Mouse (Mus musculus): ENCODE data around the gene Zfp367.

Zfp367 gene

GRCm38 (mm10) chr13:64153751-64154267, 807 bp upstream of the Zfp367 start:
- peak; percentile 89 to 90 for DNase-seq

GRCm38 (mm10) chr13:64152671-64153082, 325 bp downstream of the Zfp367 start:
- no peak for DNase-seq

DNA sequence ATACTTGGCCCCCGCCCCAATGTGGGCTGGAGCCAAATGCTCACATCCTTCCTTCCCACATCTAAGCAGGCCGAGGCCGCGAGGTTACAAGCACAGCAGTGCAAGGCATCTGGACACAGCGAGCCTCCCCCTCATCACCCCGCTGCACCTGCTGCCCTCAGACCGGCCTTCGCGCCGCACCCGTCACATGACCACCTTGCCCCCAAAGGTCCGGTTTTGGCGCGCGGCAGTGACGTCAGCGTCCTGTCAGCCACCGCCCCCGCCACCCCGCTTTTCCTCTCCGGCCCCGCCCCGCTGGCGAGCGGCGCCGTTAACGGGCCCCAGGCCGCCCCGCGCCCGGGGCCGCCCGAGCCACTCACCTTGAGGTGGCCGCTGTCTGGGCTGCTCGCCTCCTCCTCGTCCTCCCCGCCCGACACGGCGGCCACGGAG, 747 bp downstream of the Zfp367 start:
- DNase-seq, result peak; percentile 82 to 87

DNA sequence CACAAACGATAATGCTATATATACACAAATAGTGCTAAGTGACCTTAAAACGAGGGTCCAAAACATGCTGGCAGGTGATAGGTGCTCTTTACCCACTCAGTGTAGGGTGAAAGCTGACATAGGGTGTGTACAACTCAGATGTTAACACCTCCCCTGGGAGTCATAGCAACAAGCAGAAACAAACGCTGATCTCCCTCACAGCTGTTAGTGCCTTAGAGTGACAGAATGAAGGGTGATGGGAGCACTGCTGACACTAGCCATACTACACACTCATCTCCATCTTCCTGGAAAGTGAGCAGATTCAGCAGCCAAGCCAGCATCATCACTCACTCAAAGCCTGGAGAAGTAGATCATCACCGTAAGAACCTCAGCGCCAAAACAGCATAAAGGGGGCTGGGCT, 2.9 kb downstream of the Zfp367 start:
- DNase-seq, result no peak

GRCm38 (mm10) chr13:64129616-64130375, 23.2 kb downstream of the Zfp367 start:
- peak; percentile 78 to 87 for DNase-seq

GRCm38 (mm10) chr13:64128858-64129615, 24.0 kb downstream of the Zfp367 start, which contains the start of gene Slc35d2:
Gene Slc35d2 (minus strand): TSS chr13:64129368.
- peak; percentile 68 to 71 for DNase-seq

DNA sequence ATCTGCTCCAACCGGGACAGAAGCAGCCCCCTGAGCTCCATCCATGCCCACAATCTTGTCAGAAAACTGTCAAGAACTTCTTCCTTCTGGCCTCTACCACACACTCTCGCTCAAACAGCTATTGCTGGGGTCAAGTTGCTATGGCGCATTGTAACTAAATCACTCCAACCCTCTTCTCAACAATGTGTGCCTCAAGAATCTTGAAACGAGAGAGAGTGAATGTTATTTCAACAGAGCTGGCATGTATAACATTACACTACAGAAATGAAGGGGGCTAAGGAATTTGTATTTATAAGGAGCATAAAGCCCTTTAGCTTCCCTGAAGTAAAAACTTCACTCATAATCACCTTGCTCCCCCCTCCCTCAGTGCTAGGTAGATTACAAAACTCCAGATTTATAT, 26.7 kb downstream of the Zfp367 start:
- no peak for DNase-seq

- DNase-seq, result peak; percentile 14 to 37
These were observed 28.1 kb downstream of the Zfp367 start for GRCm38 (mm10) chr13:64124886-64125285.

GRCm38 (mm10) chr13:64123491-64124188, 29.4 kb downstream of the Zfp367 start:
- peak; percentile 49 to 61 for DNase-seq

GRCm38 (mm10) chr13:64120760-64121159, 32.2 kb downstream of the Zfp367 start:
- DNase-seq, result no peak

DNA sequence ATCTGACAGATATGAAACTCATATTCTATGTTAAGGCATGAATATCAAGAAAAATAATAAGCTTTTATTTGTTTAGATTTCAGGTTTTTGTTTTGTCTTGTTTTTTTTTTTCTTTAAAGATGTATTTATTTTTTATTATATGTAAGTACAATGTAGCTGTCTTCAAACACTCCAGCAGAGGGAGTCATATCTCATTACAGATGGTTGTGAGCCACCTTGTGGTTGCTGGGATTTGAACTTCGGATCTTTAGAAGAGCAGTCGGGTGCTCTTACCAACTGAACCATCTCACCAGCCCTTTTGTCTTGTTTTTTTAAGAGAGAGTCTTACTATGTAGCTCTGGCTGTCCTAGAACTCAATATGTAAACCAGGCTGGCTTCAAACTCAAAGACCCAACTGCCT, 35.6 kb downstream of the Zfp367 start:
- no peak for DNase-seq

DNA sequence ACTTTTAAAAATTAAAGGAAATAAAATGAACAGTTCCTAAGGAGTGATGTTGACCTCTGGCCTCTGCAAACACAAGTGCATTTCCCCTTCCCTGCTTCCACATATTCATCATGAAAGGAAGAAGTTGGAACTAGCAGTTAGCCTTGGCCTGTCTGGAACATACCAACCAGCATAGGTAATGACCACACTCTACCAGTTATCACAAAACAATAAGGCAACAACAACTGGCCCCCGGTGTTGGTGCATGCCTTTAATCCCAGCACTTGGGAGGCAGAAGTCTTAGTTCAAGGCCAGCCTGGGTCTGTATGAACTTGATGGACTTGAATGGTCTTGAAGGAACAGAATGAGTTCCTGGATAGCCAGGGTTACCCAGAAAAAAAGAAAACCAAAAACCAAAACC, 42.6 kb downstream of the Zfp367 start:
- no peak for DNase-seq

GRCm38 (mm10) chr13:64108381-64108850, 44.6 kb downstream of the Zfp367 start:
- DNase-seq, result no peak

- no peak for DNase-seq
These were observed 45.5 kb downstream of the Zfp367 start for GRCm38 (mm10) chr13:64107535-64107934.

DNA sequence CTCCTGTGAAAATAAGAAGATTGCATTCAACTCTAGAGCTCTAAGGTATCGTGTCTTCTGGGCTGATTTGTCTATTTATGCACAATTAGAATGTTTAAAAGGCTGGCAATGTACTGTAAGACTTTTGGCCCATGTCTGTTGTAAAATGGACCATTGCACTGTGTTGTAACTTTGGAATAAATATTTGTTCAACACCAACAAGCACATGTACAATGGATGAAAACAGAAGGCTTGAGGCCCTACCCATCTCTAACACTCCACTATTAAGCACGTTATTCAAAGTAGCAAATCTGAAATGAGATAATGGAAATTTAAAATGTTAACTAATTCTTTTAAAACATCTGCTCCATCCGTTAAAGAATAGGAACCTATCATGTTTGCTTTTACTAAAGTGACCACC, 45.9 kb downstream of the Zfp367 start:
- no peak for DNase-seq

DNA sequence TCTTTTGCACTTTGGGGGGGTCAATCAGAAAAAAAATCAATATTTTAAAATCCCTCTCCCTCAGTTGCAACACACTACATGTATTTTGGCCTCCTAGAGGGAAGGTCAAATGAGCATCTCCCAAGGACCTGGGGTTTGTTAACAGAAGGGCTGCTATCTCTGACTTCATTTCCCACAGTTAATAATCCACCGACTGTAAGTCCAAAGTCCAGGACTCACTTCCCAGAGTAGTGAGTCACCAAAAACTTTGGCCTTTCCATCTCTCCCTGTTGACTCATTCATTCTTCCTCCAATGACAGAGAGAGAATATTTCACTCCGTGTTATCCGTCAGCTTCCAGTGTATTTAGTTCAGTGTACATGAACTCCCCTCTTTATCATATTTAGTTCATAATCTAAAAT, 47.3 kb downstream of the Zfp367 start:
- peak; percentile 65 to 73 for DNase-seq

DNA sequence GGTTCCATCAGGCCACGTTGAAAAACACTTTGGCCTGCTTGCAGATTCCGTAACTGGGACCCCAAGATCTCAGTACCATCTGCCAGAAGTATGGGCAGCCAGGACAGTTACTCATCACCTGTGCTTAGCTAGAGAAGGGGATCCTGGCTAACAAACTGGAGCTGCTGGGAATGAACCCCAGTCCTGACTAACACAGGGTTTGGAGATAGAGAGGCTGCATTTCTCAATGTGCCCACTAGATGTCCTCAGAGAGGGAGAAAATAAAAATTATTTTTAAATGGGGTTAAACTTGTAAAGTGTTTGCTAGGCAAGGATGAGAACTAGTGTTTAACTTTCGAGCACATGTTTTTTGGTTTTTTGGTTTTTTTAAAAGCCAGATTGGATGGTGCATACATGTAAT, 52.8 kb downstream of the Zfp367 start:
- DNase-seq, result peak; percentile 33 to 57

- peak in 1 of 2 experiments; percentile 45 for DNase-seq
These were observed 54.0 kb downstream of the Zfp367 start for GRCm38 (mm10) chr13:64098992-64099391.

DNA sequence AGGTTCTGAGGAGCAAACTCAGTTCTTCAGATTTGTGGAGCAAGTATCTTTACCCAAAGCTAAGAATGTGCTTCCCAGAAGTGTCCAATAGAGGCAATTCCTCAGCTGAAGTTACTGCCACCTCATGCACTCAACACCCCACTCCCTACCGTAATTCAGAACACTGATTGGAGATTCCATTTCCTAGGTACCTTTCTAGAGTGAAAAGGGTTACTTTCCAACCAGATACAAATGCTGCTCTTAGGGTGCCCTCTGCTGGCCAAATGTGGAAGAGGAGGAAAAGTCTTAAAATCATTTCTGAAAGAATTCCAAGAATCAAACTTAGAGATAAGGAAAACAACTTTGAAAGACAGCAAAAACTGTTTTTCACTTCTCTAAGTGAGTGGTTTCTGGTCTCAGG, 59.7 kb downstream of the Zfp367 start:
- peak; percentile 40 to 86 for DNase-seq

- DNase-seq, result no peak
These were observed 60.2 kb downstream of the Zfp367 start for GRCm38 (mm10) chr13:64092752-64093151.

DNA sequence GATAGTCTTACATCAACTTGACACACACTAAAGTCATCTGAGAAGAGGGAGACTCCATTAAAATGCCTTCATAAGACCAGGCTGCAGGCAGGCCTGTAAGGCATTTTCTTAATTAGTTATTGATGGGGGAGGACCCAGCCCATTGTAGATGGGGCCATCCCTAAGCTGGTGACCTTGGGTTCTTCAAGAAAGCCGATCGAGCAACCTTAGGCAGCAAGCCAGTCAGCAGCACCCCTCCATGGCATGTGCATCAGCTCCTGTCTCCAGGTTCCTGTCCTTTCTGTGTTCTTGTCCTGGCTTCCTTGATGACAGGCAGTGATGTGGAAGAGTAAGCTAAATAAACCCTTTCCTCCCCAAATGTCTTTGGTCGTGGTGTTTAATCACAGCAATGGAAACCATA, 60.9 kb downstream of the Zfp367 start:
- no peak for DNase-seq

GRCm38 (mm10) chr13:64091006-64091405, 62.0 kb downstream of the Zfp367 start:
- DNase-seq, result no peak

DNA sequence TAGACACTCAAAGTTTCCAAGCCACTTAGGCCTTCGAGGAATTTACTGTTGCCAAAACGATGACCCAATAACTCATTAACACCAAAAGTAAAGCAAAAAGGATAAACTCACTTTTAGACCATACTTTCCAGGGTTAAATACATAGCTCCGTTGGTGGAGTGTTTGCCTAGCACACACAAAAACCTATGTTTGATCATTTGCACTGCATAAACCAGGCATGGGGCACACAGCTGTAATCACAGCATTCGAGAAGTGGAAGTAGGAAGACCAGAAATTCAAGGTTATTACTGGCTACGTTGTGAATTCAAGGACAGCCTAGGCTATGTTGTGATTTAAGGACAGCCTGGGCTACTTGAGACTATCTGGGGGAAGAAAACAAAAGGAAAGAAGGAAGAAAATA, 62.7 kb downstream of the Zfp367 start:
- no peak for DNase-seq

Measured in kidney, adult 8-10 months (tissue).